Mouse (Mus musculus) kidney, postnatal 0 days (tissue): Measurements from ENCODE around the gene Copg2. TPM values are rescaled to one million over a fixed set of nuclear protein-coding genes. Genes with fewer than 3 reads are reported as not detected.

Experiments used
- ATAC-seq: fragments of 200-750 bp; cut with Nextera tagmentation; replicated peaks from 2 replicates; pipeline ENCODE4 v1.8.0; 2017; ENCODE audit warnings: low read depth, moderate number of reproducible peaks, moderate TSS enrichment, moderate library complexity; ENCODE audit not compliant: low FRiP score
- DNase-seq: peaks from one replicate; pipeline ENCODE4 v3.0.0-alpha.2; 2016; ENCODE audit warnings: low spot score
- H3K27ac ChIP-seq: fragments of 300-500 bp; sonication (generic); 2 replicates; pipeline ENCODE4 v1.5.1; 2014; ENCODE audit warnings: mild to moderate bottlenecking
- H3K27me3 ChIP-seq: fragments of 300-500 bp; sonication (generic); 2 replicates; pipeline ENCODE4 v1.6.1; 2014; ENCODE audit warnings: low read length, mixed read lengths; ENCODE audit not compliant: insufficient read depth
- H3K36me3 ChIP-seq: fragments of 300-500 bp; sonication (generic); 2 replicates; pipeline ENCODE4 v1.6.1; 2014; ENCODE audit warnings: low read length, mixed read lengths; ENCODE audit not compliant: insufficient read depth
- H3K4me1 ChIP-seq: fragments of 300-500 bp; sonication (generic); replicated peaks from 2 replicates; pipeline ENCODE4 v1.6.1; 2014; ENCODE audit warnings: antibody characterized with exemption, low read length, mixed read lengths; ENCODE audit not compliant: insufficient read depth
- H3K4me2 ChIP-seq: fragments of 300-500 bp; sonication (generic); 2 replicates; pipeline ENCODE4 v1.6.1; 2014; ENCODE audit warnings: mild to moderate bottlenecking, low read length, moderate library complexity, mixed read lengths
- H3K4me3 ChIP-seq: fragments of 300-500 bp; sonication (generic); replicated peaks from 2 replicates; pipeline ENCODE4 v1.5.1; 2014; ENCODE audit warnings: low read depth, low read length
- H3K9ac ChIP-seq: fragments of 300-500 bp; sonication (generic); 2 replicates; pipeline ENCODE4 v1.6.1; 2014; ENCODE audit warnings: low read depth, low read length
- H3K9me3 ChIP-seq: fragments of 300-500 bp; sonication (generic); replicated peaks from 2 replicates; pipeline ENCODE4 v1.6.1; 2016; ENCODE audit warnings: low read length, inconsistent platforms, mixed read lengths
- CTCF ChIP-seq: IDR thresholded peaks from 2 replicates; pipeline ENCODE4 v1.5.1; 2016; ENCODE audit warnings: antibody characterized with exemption, low read depth, mild to moderate bottlenecking, moderate library complexity
- WGBS: fragments of 180-500 bp; shearing (Covaris S2); extraction: QIAGEN DNeasy Blood & Tissue Kit; methylation state at CpG from one replicate; pipeline ENCODE4 v1.1.7; 2014; 5-methylcytosine and 5-hydroxymethylcytosine counted together
- polyA plus RNA-seq: library from polyadenylated mRNA; unstranded; fragments of >200 nt; fragmentation: Nextera tagmentation; extraction: Ambion mirVana; gene quantifications from 2 replicates; pipeline ENCODE4 v1.2.1, GENCODE M21; 2015

The Copg2 gene
- polyA plus RNA-seq, 1 experiment from 2014 or later: 19.9 TPM

- peaks cover 58% of the 10 kb centered on the region for H3K36me3 ChIP-seq
- ATAC-seq: no peak
- DNase-seq: no peak
These were observed 151.0 kb downstream of the Copg2 start for GRCm38 (mm10) chr6:30745591-30745990.

GRCm38 (mm10) chr6:30744846-30745245 is 151.7 kb downstream of the Copg2 start:
- peaks cover 52% of the 10 kb centered on the region for H3K36me3 ChIP-seq
- WGBS: 76% methylated on average over 10 of the region's 10 CpGs
- no peak for ATAC-seq

More at GRCm38 (mm10) chr6:30745591-30745990, 151.0 kb downstream of the Copg2 start:
- H3K4me3 ChIP-seq: no peak overlapping the region
- H3K27ac ChIP-seq: no peak overlapping the region
- WGBS: 45% methylated on average over 7 of the region's 7 CpGs
- H3K27me3 ChIP-seq: no peaks in the 10 kb centered on the region
- H3K9ac ChIP-seq: no peak overlapping the region
- no peak for TF ChIP-seq CTCF
- no peaks in the 10 kb centered on the region for H3K4me1 ChIP-seq
- H3K9me3 ChIP-seq: no peaks in the 10 kb centered on the region
- H3K4me2 ChIP-seq: no peak overlapping the region

GRCm38 (mm10) chr6:30739177-30739747 is 157.3 kb downstream of the Copg2 start:
- no peaks in the 10 kb centered on the region for H3K4me1 ChIP-seq
- H3K27ac ChIP-seq: no peak overlapping the region
- peaks cover 24% of the 10 kb centered on the region for H3K9me3 ChIP-seq
- H3K4me3 ChIP-seq: peak overlapping the region; percentile 57
- no peak for TF ChIP-seq CTCF
- ATAC-seq: no peak
- H3K4me2 ChIP-seq: peak overlapping the region; percentile 63
- WGBS: 55% methylated on average over 10 of the region's 10 CpGs
- H3K9ac ChIP-seq: peak overlapping the region; percentile 40; the same call in 1 of the 2 replicates
- H3K36me3 ChIP-seq: peaks cover 18% of the 10 kb centered on the region
- no peaks in the 10 kb centered on the region for H3K27me3 ChIP-seq
- DNase-seq: no peak

More at GRCm38 (mm10) chr6:30744846-30745245, 151.7 kb downstream of the Copg2 start:
- H3K9ac ChIP-seq: no peak overlapping the region
- no peaks in the 10 kb centered on the region for H3K27me3 ChIP-seq
- no peak overlapping the region for H3K27ac ChIP-seq
- no peak for TF ChIP-seq CTCF
- H3K4me3 ChIP-seq: no peak overlapping the region
- H3K9me3 ChIP-seq: no peaks in the 10 kb centered on the region
- no peak for DNase-seq
- H3K4me2 ChIP-seq: no peak overlapping the region
- H3K4me1 ChIP-seq: no peaks in the 10 kb centered on the region

GRCm38 (mm10) chr6:30738464-30739006 is 158.1 kb downstream of the Copg2 start:
- Histone ChIP-seq H3K4me1 (no peaks in the 10 kb centered on the region), H3K4me3 (peak overlapping the region; percentile 57), H3K27me3 (no peaks in the 10 kb centered on the region), H3K9ac (peak overlapping the region; percentile 69), H3K4me2 (peak overlapping the region; percentile 63), H3K9me3 (peaks cover 24% of the 10 kb centered on the region), H3K36me3 (peaks cover 12% of the 10 kb centered on the region), H3K27ac (peak overlapping the region; percentile 71)
- no peak for TF ChIP-seq CTCF
- ATAC-seq (no peak), DNase-seq (no peak)
- 50% methylated on average over 20 of the region's 20 CpGs for WGBS

GRCm38 (mm10) chr6:30737548-30738463 is 158.8 kb downstream of the Copg2 start:
- ATAC-seq (peak; percentile 45), DNase-seq (peak; percentile 89)
- 0 out of 2 replicates have a peak, but pooled peaks cover 5% of the 10 kb centered on the region for H3K36me3 ChIP-seq
- H3K4me3 ChIP-seq: peak overlapping the region; percentile 57
- peak overlapping the region; percentile 69 for H3K9ac ChIP-seq
- H3K27me3 ChIP-seq: no peaks in the 10 kb centered on the region
- WGBS: 55% methylated on average over 63 of the region's 66 CpGs
- H3K4me1 ChIP-seq: 0 out of 2 replicates have a peak, but pooled peaks cover 4% of the 10 kb centered on the region
- peaks cover 24% of the 10 kb centered on the region for H3K9me3 ChIP-seq
- peak overlapping the region; percentile 63 for H3K4me2 ChIP-seq
- peak overlapping the region; percentile 76 for H3K27ac ChIP-seq
- peak; percentile 27; the same call in 1 of the 2 replicates for TF ChIP-seq CTCF
